Comparison of ENCODE assay signal across 20 mouse cellular contexts in genomic region chr12:74188243-74188785, GRCm38 (mm10).
DNase-seq lines count a peak whose midpoint lies in the region; TF ChIP-seq lines count a peak whose summit lies in the region.
"Had no signal": no experiment of that assay in that cellular context is flagged by ENCODE, and none has a peak within 500 bp of the region (broad histone marks: within the 10 kb centered on the region; RNA-seq: fewer than 3 reads in every experiment).

No protein-coding gene starts in this region.

- peak; percentile 16 to 47 for DNase-seq in frontal cortex, adult 2 months (ENCODE audit: extremely low spot score in 1 of 2, low spot score in 1 of 2)
- DNase-seq in frontal cortex, postnatal 14 days (ENCODE audit: low spot score in 2 of 2), result no peak
- DNase-seq in left cerebral cortex, postnatal 10 days (ENCODE audit: extremely low spot score in 1 of 2, low spot score in 2 of 2), result peak; percentile 26 to 27
- no peak for DNase-seq in left cerebral cortex, adult 2 months (ENCODE audit: extremely low spot score in 1 of 2, low spot score in 2 of 2)
- DNase-seq in ES-E14 (ENCODE audit: low read depth, low spot score), result no peak
- peak; percentile 27 to 30 for DNase-seq in left cerebral cortex, postnatal 36 days (ENCODE audit: low spot score in 2 of 2)
- DNase-seq in adrenal gland, adult 8-10 months, result no peak
- DNase-seq: adrenal gland, postnatal 10 days; cerebellum, adult 11-12 months; cerebellum, adult 9-11 months; gastrocnemius, postnatal 14 days; heart, postnatal 36 days; kidney, adult 8-10 months; kidney, postnatal 4 days; lung, postnatal 36 days had no signal

- no peaks in the 10 kb centered on the region for H3K9me3 ChIP-seq in ES-E14 (ENCODE audit: control insufficient read depth, insufficient read depth, low read depth, low read length)
- H3K9me3 ChIP-seq: hindbrain, embryonic 12.5 days had no signal

- TF ChIP-seq CTCF in left cerebral cortex, adult 2 months (IDR thresholded peaks at IDR 0.05), result no peak

- in situ Hi-C loops in ES-E14 (cut with MboI; ENCODE audit: low sequenced_read_pairs in 2 of 2, unreplicated experiment in 2 of 2), result no loop called here

- no peaks in the 10 kb centered on the region for H3K4me1 ChIP-seq in ES-E14 (ENCODE audit: control insufficient read depth in 2 of 2, insufficient read depth in 2 of 2, low read length in 2 of 2, poor library complexity in 1 of 2)
- H3K4me1 ChIP-seq: embryonic facial prominence, embryonic 13.5 days; hindbrain, embryonic 12.5 days; limb, embryonic 13.5 days had no signal

- H3K9ac ChIP-seq in ES-E14 (ENCODE audit: insufficient read depth, low read depth, low read length, poor library complexity, severe bottlenecking), result no peak overlapping the region
- H3K9ac ChIP-seq: embryonic facial prominence, embryonic 13.5 days; hindbrain, embryonic 12.5 days; limb, embryonic 13.5 days had no signal

- intact Hi-C loops in left cerebral cortex, postnatal 10 days (cut with DNase I), result no loop called here
- intact Hi-C loops in left cerebral cortex, adult 2 months (cut with DNase I), result loop anchor here (2.0 to 5.0 kb wide), 3 partner anchors 80 to 131 kb away; no protein-coding TSS in a partner anchor
- intact Hi-C loops in left cerebral cortex, postnatal 36 days (cut with DNase I), result loop anchor here (5.0 kb wide), 1 partner anchor 94 kb away; no protein-coding TSS in a partner anchor

- no peak overlapping the region for H3K4me3 ChIP-seq in left cerebral cortex, adult 2 months
- H3K4me3 ChIP-seq in ES-E14 (ENCODE audit: insufficient read depth in 1 of 2, low read depth in 1 of 2, low read length in 2 of 2, poor library complexity in 1 of 2, severe bottlenecking in 1 of 2), result no peak overlapping the region
- H3K4me3 ChIP-seq: embryonic facial prominence, embryonic 13.5 days; hindbrain, embryonic 12.5 days; limb, embryonic 13.5 days had no signal

- no peak overlapping the region for H3K27ac ChIP-seq in left cerebral cortex, adult 2 months
- H3K27ac ChIP-seq in ES-E14 (ENCODE audit: insufficient read depth, low read depth, low read length, poor library complexity, severe bottlenecking), result no peak overlapping the region
- H3K27ac ChIP-seq: embryonic facial prominence, embryonic 13.5 days; hindbrain, embryonic 12.5 days; hindbrain, postnatal 0 days; kidney, postnatal 0 days; limb, embryonic 13.5 days had no signal

- no peaks in the 10 kb centered on the region for H3K36me3 ChIP-seq in ES-E14 (ENCODE audit: control insufficient read depth, insufficient read depth, low read length, poor library complexity, severe bottlenecking)
- H3K36me3 ChIP-seq: embryonic facial prominence, embryonic 13.5 days; hindbrain, embryonic 12.5 days; limb, embryonic 13.5 days had no signal

TF ChIP-seq in ES-E14, 5 proteins besides CTCF, POLR2A, EP300 and RAD21:
- TF ChIP-seq HCFC1 (IDR thresholded peaks at IDR 0.05; ENCODE audit: borderline replicate concordance, insufficient read depth, low read length), result no peak
- no peak for TF ChIP-seq ZC3H11A (IDR thresholded peaks at IDR 0.05; ENCODE audit: borderline replicate concordance, low read depth, low read length)
- 0 out of 2 replicates have a peak, but pooled peaks have one; percentile 38 for TF ChIP-seq ZNF384 (IDR thresholded peaks at IDR 0.05; ENCODE audit: low read depth, low read length)
- no peak for TF ChIP-seq CHD2 (IDR thresholded peaks at IDR 0.05; ENCODE audit: low read depth, low read length)
- TF ChIP-seq MAFK (IDR thresholded peaks at IDR 0.05; ENCODE audit: insufficient read depth, low read depth, low read length), result no peak

Comparison
In these comparisons a context has a peak if more than half of its experiments do, and no peak if none do; other contexts are left out.
1. DNase-seq: peak in frontal cortex, adult 2 months (2 of 2), left cerebral cortex, postnatal 10 days (2 of 2) and left cerebral cortex, postnatal 36 days (2 of 2); none in frontal cortex, postnatal 14 days (0 of 2), left cerebral cortex, adult 2 months (0 of 2), ES-E14 (single experiment) and adrenal gland, adult 8-10 months (single experiment).